Mouse (Mus musculus): ENCODE measurements around the gene Sepsecs. TPM values are rescaled to one million over a fixed set of nuclear protein-coding genes. Genes with fewer than 3 reads are reported as not detected.

The Sepsecs gene
- polyA plus RNA-seq, 1 experiment from 2014 or later = 7.0 TPM

- 47% methylated on average over 10 of the region's 10 CpGs for WGBS
- H3K4me1 ChIP-seq (ENCODE audit: control insufficient read depth in 2 of 2, insufficient read depth in 2 of 2, low read length in 2 of 2) = peaks cover 2 to 8% of the 10 kb centered on the region in 2 experiments; a peak in 3 of 4 replicates
- no peak overlapping the region for H3K4me3 ChIP-seq (ENCODE audit: control insufficient read depth in 1 of 2, insufficient read depth in 1 of 2, low read depth in 1 of 2, low read length in 2 of 2)
- no peak for ATAC-seq (ENCODE audit: insufficient number of reproducible peaks, insufficient read depth, low FRiP score, low read depth)
- no peak overlapping the region for H3K27ac ChIP-seq (replicated peaks in 1 of 2; ENCODE audit: control insufficient read depth in 1 of 2, insufficient read depth in 1 of 2, low read depth in 2 of 2, low read length in 2 of 2)
- no peaks in the 10 kb centered on the region for H3K36me3 ChIP-seq (ENCODE audit: control insufficient read depth, insufficient read depth, low read length)
- no peak overlapping the region for H3K9ac ChIP-seq (ENCODE audit: low read length)
- peaks cover 14% of the 10 kb centered on the region for H3K9me3 ChIP-seq (ENCODE audit: control insufficient read depth, low read length)
- no peak overlapping the region for H3K4me2 ChIP-seq (ENCODE audit: low read length)
- H3K27me3 ChIP-seq (ENCODE audit: control insufficient read depth, insufficient read depth, low read length) = no peaks in the 10 kb centered on the region
Measured at GRCm38 (mm10) chr5:52609672-52610071, 59.8 kb downstream of the Sepsecs start.

- H3K4me1 ChIP-seq (ENCODE audit: control insufficient read depth in 2 of 2, insufficient read depth in 2 of 2, low read length in 2 of 2) = peaks cover 0 to 3% of the 10 kb centered on the region in 2 experiments; a peak in 1 of 4 replicates
- H3K36me3 ChIP-seq (ENCODE audit: control insufficient read depth, insufficient read depth, low read length) = no peaks in the 10 kb centered on the region
- no peaks in the 10 kb centered on the region for H3K27me3 ChIP-seq (ENCODE audit: control insufficient read depth, insufficient read depth, low read length)
- no peak overlapping the region for H3K4me3 ChIP-seq (ENCODE audit: control insufficient read depth in 1 of 2, insufficient read depth in 1 of 2, low read depth in 1 of 2, low read length in 2 of 2)
- 56% methylated on average over 6 of the region's 6 CpGs for WGBS
- H3K4me2 ChIP-seq (ENCODE audit: low read length) = no peak overlapping the region
- H3K9me3 ChIP-seq (ENCODE audit: control insufficient read depth, low read length) = peaks cover 14% of the 10 kb centered on the region
- no peak overlapping the region for H3K27ac ChIP-seq (replicated peaks in 1 of 2; ENCODE audit: control insufficient read depth in 1 of 2, insufficient read depth in 1 of 2, low read depth in 2 of 2, low read length in 2 of 2)
- ATAC-seq (ENCODE audit: insufficient number of reproducible peaks, insufficient read depth, low FRiP score, low read depth) = peak; percentile 31; the same call in 1 of the 2 replicates
- no peak overlapping the region for H3K9ac ChIP-seq (ENCODE audit: low read length)
Measured at GRCm38 (mm10) chr5:52604582-52605041, 64.9 kb downstream of the Sepsecs start.

GRCm38 (mm10) chr5:52590612-52591011 is 78.9 kb downstream of the Sepsecs start:
- no peaks in the 10 kb centered on the region for H3K36me3 ChIP-seq (ENCODE audit: control insufficient read depth, insufficient read depth, low read length)
- WGBS = 84% methylated on average over 9 of the region's 9 CpGs

More at GRCm38 (mm10) chr5:52590612-52591011, 78.9 kb downstream of the Sepsecs start:
- Histone ChIP-seq H3K4me3 (ENCODE audit: control insufficient read depth in 1 of 2, insufficient read depth in 1 of 2, low read depth in 1 of 2, low read length in 2 of 2) (no peak overlapping the region), H3K27ac (replicated peaks in 1 of 2; ENCODE audit: control insufficient read depth in 1 of 2, insufficient read depth in 1 of 2, low read depth in 2 of 2, low read length in 2 of 2) (no peak overlapping the region), H3K4me1 (ENCODE audit: control insufficient read depth in 2 of 2, insufficient read depth in 2 of 2, low read length in 2 of 2) (peaks cover 0 to 3% of the 10 kb centered on the region in 2 experiments; a peak in 1 of 4 replicates), H3K4me2 (ENCODE audit: low read length) (no peak overlapping the region), H3K9ac (ENCODE audit: low read length) (no peak overlapping the region), H3K27me3 (ENCODE audit: control insufficient read depth, insufficient read depth, low read length) (no peaks in the 10 kb centered on the region), H3K9me3 (ENCODE audit: control insufficient read depth, low read length) (no peaks in the 10 kb centered on the region)
- no peak for ATAC-seq (ENCODE audit: insufficient number of reproducible peaks, insufficient read depth, low FRiP score, low read depth)

Other genes with a start within 250 kb of the Sepsecs start
- 2.4 and 3.1 TPM in 2 replicates for gene Ccdc149, start 198.2 kb downstream of the Sepsecs start, polyA plus RNA-seq (2014; fragmentation: Nextera tagmentation; extraction: Ambion mirVana)
- 1.7 and 2.1 TPM in 2 replicates for gene Lgi2, start 103.2 kb downstream of the Sepsecs start, polyA plus RNA-seq (2014; fragmentation: Nextera tagmentation; extraction: Ambion mirVana)
- 8.2 and 9.5 TPM in 2 replicates for gene Pi4k2b, start 71.9 kb upstream of the Sepsecs start, polyA plus RNA-seq (2014; fragmentation: Nextera tagmentation; extraction: Ambion mirVana)
- gene Zcchc4, start 105.7 kb upstream of the Sepsecs start, polyA plus RNA-seq (2014; fragmentation: Nextera tagmentation; extraction: Ambion mirVana) = 10.2 and 10.4 TPM in 2 replicates
- 68.2 and 77.2 TPM in 2 replicates for gene Anapc4, start 164.3 kb upstream of the Sepsecs start, polyA plus RNA-seq (2014; fragmentation: Nextera tagmentation; extraction: Ambion mirVana)